Mouse (Mus musculus) neutrophil, adult 83 days (primary cell): ENCODE measurements around the gene Siglech. TPM values are rescaled to one million over a fixed set of nuclear protein-coding genes. Genes with fewer than 3 reads are reported as not detected.

ENCODE experiments used
- total RNA-seq, 2 experiments: library from RNA; stranded (reverse); gene quantifications; one replicate each; pipeline ENCODE4 v1.2.4; 2023

Gene Siglech
- total RNA-seq, result under 1 TPM in 1 of 2 experiments, not detected in 1; 0.70 TPM

GRCm38 (mm10) chr7:55767926-55768325 is at the start of gene Siglech:
Siglech (plus strand) TSS chr7:55768178.

GRCm38 (mm10) chr7:55793952-55794603 is 26.1 kb downstream of the Siglech start, which contains the start of gene Tubgcp5:
Tubgcp5 (plus strand) TSS chr7:55794154.

Other genes starting within 250 kb of the Siglech start
- 10 to 100 TPM; 14.7 to 14.9 TPM for gene Tubgcp5, start 26.0 kb downstream of the Siglech start, total RNA-seq
- gene Cyfip1, start 73.6 kb downstream of the Siglech start, total RNA-seq, result 10 to 100 TPM; 73.2 to 80.2 TPM
- 10 to 100 TPM; 25.4 to 25.5 TPM for gene Nipa2, start 194.3 kb downstream of the Siglech start, total RNA-seq